Mouse (Mus musculus): ENCODE results near the gene Dhx58.
A peak's percentile ranks its signal among the peaks of the same experiment; 100 is the strongest.
"Not testable (repeated sequence)": the region's sequence is repeated elsewhere in the genome, so short reads cannot be mapped to it uniquely, and the experiment has no call there.

The Dhx58 gene

GRCm38 (mm10) chr11:100701301-100701700, 2.8 kb downstream of the Dhx58 start:
- no peak for DNase-seq (ENCODE audit: low read depth, low spot score)

GRCm38 (mm10) chr11:100700710-100701109, 3.4 kb downstream of the Dhx58 start:
- no peak for DNase-seq (ENCODE audit: low read depth, low spot score)

GRCm38 (mm10) chr11:100697921-100698320, 6.2 kb downstream of the Dhx58 start:
- no peak for DNase-seq (ENCODE audit: low read depth, low spot score)

- no peak for DNase-seq (ENCODE audit: low read depth, low spot score)
Measured at GRCm38 (mm10) chr11:100694926-100695325, 9.1 kb downstream of the Dhx58 start.

GRCm38 (mm10) chr11:100693154-100693553, 10.9 kb downstream of the Dhx58 start:
- DNase-seq (ENCODE audit: low read depth, low spot score), result no peak

GRCm38 (mm10) chr11:100692164-100692616, 11.9 kb downstream of the Dhx58 start, which contains the start of gene Zfp385c:
TSS of gene Zfp385c (minus strand) at chr11:100692455.
- DNase-seq (ENCODE audit: low read depth, low spot score), result no peak

GRCm38 (mm10) chr11:100690389-100690788, 13.7 kb downstream of the Dhx58 start:
- DNase-seq (ENCODE audit: low read depth, low spot score), result no peak

- DNase-seq (ENCODE audit: low read depth, low spot score), result no peak
Measured at GRCm38 (mm10) chr11:100688443-100688842, 15.6 kb downstream of the Dhx58 start.

- DNase-seq (ENCODE audit: low read depth, low spot score), result no peak
Measured at GRCm38 (mm10) chr11:100687265-100687664, 16.8 kb downstream of the Dhx58 start.

GRCm38 (mm10) chr11:100685371-100685770, 18.7 kb downstream of the Dhx58 start:
- no peak for DNase-seq (ENCODE audit: low read depth, low spot score)

- DNase-seq (ENCODE audit: low read depth, low spot score), result no peak
Measured at GRCm38 (mm10) chr11:100684084-100684483, 20.0 kb downstream of the Dhx58 start.

GRCm38 (mm10) chr11:100682526-100682925, 21.5 kb downstream of the Dhx58 start:
- no peak for DNase-seq (ENCODE audit: low read depth, low spot score)

GRCm38 (mm10) chr11:100681826-100682225, 22.2 kb downstream of the Dhx58 start:
- DNase-seq (ENCODE audit: low read depth, low spot score), result no peak

- no peak for DNase-seq (ENCODE audit: low read depth, low spot score)
Measured at GRCm38 (mm10) chr11:100677810-100678209, 26.3 kb downstream of the Dhx58 start.

- peak; percentile 48 for DNase-seq (ENCODE audit: low read depth, low spot score)
Measured at GRCm38 (mm10) chr11:100673169-100673568, 30.9 kb downstream of the Dhx58 start.

- DNase-seq (ENCODE audit: low read depth, low spot score), result no peak
Measured at GRCm38 (mm10) chr11:100671956-100672355, 32.1 kb downstream of the Dhx58 start.

- no peak for DNase-seq (ENCODE audit: low read depth, low spot score)
Measured at GRCm38 (mm10) chr11:100671049-100671448, 33.0 kb downstream of the Dhx58 start.

- DNase-seq (ENCODE audit: low read depth, low spot score), result no peak
Measured at GRCm38 (mm10) chr11:100659806-100660205, 44.3 kb downstream of the Dhx58 start.

GRCm38 (mm10) chr11:100656458-100656857, 47.6 kb downstream of the Dhx58 start:
- no peak for DNase-seq (ENCODE audit: low read depth, low spot score)

GRCm38 (mm10) chr11:100655589-100655988, 48.5 kb downstream of the Dhx58 start:
- not testable (repeated sequence) for DNase-seq (ENCODE audit: low read depth, low spot score)

- DNase-seq (ENCODE audit: low read depth, low spot score), result no peak
Measured at GRCm38 (mm10) chr11:100651748-100652147, 52.3 kb downstream of the Dhx58 start.

- DNase-seq (ENCODE audit: low read depth, low spot score), result no peak
Measured at GRCm38 (mm10) chr11:100651205-100651604, 52.9 kb downstream of the Dhx58 start.

- DNase-seq (ENCODE audit: low read depth, low spot score), result no peak
Measured at GRCm38 (mm10) chr11:100648405-100648804, 55.7 kb downstream of the Dhx58 start.

GRCm38 (mm10) chr11:100646265-100646664, 57.8 kb downstream of the Dhx58 start:
- DNase-seq (ENCODE audit: low read depth, low spot score), result peak; percentile 83
